Mouse (Mus musculus) CD4-positive, CD25-positive, alpha-beta regulatory T cell (primary cell): ENCODE results near the gene Evx1. TPM values are rescaled to one million over a fixed set of nuclear protein-coding genes. Genes with fewer than 3 reads are reported as not detected.

ENCODE experiments used
- polyA plus RNA-seq: library from polyadenylated mRNA; unstranded; fragments of 100-300 nt; shearing (Covaris generic); gene quantifications from one replicate; pipeline ENCODE4 v1.2.1, GENCODE M21; 2017

Gene Evx1
- polyA plus RNA-seq, result not detected

GRCm38 (mm10) chr6:52313391-52314303 is at the start of gene Evx1:
Evx1 (plus strand) TSS chr6:52313498.

Other genes with a start within 250 kb of the Evx1 start
- not detected for gene Hoxa1, start 155.2 kb upstream of the Evx1 start, polyA plus RNA-seq
- not detected for gene Hoxa2, start 148.7 kb upstream of the Evx1 start, polyA plus RNA-seq
- gene 5730596B20Rik, start 136.0 kb upstream of the Evx1 start, polyA plus RNA-seq, result not detected
- not detected for gene Hoxa4, start 121.7 kb upstream of the Evx1 start, polyA plus RNA-seq
- 0.16 TPM for gene Hoxa5, start 108.9 kb upstream of the Evx1 start, polyA plus RNA-seq
- not detected for gene Hoxa6, start 104.8 kb upstream of the Evx1 start, polyA plus RNA-seq
- gene Hoxa3, start 100.2 kb upstream of the Evx1 start, polyA plus RNA-seq, result not detected
- not detected for gene Gm28308, start 100.2 kb upstream of the Evx1 start, polyA plus RNA-seq
- gene Hoxa7, start 91.6 kb upstream of the Evx1 start, polyA plus RNA-seq, result 0.38 TPM
- gene Hoxa9, start 82.4 kb upstream of the Evx1 start, polyA plus RNA-seq, result 0.17 TPM
- not detected for gene Hoxa10, start 72.6 kb upstream of the Evx1 start, polyA plus RNA-seq
- not detected for gene Hoxa11, start 67.7 kb upstream of the Evx1 start, polyA plus RNA-seq
- gene Hoxa13, start 52.6 kb upstream of the Evx1 start, polyA plus RNA-seq, result not detected